Mouse (Mus musculus): Measurements from ENCODE around the gene Zfp444.

GRCm38 (mm10) chr7:6170391-6170790 lies 1.6 kb upstream of the Zfp444 start:
- no peak for TF ChIP-seq CTCF (IDR thresholded peaks at IDR 0.05; ENCODE audit: borderline replicate concordance, extremely low read depth, insufficient read depth, insufficient read length)
- no peak for TF ChIP-seq POLR2A (IDR thresholded peaks at IDR 0.05; ENCODE audit: borderline replicate concordance, extremely low read depth, insufficient read depth, insufficient read length, poor library complexity, severe bottlenecking)
